Mouse (Mus musculus) gastrocnemius, postnatal 25 days (tissue): ENCODE results near the gene Arhgap28. TPM values are rescaled to one million over a fixed set of nuclear protein-coding genes. Genes with fewer than 3 reads are reported as not detected.
A peak's percentile ranks its signal among the peaks of the same experiment; 100 is the strongest.
"Not testable (repeated sequence)": the region's sequence is repeated elsewhere in the genome, so short reads cannot be mapped to it uniquely, and the experiment has no call there.

Experiments used
- DNase-seq: peaks from one replicate; pipeline ENCODE4 v3.0.0; 2022
- total RNA-seq, 2 experiments: library from RNA; stranded (reverse); gene quantifications; 1 replicate in 1 of 2; 2 replicates in 1 of 2; pipeline ENCODE4 v1.2.3; 2021

Arhgap28 gene
- total RNA-seq, 2 experiments from 2014 or later, result 1.1 to 1.6 TPM

DNA sequence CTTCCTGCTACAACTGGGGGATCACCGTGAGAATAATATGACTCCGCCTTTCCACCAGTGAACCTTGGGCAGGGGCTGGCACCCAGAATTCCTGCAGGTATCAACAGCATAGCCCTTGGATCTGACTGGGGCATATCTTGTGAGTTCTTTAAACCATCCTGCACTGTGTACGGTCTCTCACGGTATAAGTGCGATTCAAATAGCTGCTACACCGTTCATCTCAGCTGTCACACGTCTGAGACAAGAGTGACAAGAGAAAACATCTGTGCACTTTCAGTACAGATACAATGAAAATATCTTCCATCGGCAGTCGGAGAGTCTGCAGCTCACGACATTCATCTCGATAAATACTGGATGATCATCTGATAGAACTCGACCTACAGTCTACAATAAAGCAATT is 126.3 kb downstream of the Arhgap28 start:
- no peak for DNase-seq

DNA sequence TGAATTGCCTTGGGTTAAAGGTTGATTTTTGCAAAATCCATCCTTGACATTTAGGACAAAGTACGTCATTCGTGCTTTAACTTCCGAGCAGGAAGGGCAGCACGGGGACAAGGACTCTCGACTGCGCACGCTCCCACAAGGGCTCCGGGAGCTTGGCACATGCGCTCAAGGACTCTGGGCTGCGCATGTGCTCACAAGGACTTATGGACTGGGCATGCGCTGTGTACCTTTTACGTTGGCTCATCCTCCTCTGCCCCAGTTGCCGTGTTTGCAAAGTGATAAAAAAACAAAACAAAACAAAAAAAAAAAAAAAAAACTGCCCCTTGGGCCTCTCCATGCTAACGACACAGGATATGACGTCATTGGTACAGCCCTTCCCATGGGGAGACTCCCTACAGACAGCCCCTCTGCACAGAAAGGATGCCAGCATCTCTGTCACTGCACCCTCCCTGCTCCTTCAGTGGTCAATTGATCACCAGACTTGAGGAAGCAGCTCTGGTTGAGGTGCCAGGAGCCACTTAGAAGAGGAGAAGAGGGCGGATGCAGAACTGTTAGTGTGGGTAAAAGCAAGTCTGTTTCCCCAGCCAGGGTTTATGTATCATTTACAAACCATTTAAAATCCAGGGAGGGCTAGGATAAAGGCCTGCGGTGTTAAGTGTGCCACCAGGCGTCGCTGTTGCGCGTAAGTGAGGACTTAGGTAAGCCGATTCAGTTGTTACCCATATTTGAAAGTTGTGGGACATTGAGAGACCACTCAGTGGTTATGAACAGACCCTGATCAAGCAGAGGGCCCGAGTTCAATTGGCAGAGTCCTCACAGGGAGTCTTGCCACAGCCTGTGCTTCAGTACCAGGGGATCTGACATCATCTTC is 134.0 kb downstream of the Arhgap28 start:
- DNase-seq, result peak; percentile 22

DNA sequence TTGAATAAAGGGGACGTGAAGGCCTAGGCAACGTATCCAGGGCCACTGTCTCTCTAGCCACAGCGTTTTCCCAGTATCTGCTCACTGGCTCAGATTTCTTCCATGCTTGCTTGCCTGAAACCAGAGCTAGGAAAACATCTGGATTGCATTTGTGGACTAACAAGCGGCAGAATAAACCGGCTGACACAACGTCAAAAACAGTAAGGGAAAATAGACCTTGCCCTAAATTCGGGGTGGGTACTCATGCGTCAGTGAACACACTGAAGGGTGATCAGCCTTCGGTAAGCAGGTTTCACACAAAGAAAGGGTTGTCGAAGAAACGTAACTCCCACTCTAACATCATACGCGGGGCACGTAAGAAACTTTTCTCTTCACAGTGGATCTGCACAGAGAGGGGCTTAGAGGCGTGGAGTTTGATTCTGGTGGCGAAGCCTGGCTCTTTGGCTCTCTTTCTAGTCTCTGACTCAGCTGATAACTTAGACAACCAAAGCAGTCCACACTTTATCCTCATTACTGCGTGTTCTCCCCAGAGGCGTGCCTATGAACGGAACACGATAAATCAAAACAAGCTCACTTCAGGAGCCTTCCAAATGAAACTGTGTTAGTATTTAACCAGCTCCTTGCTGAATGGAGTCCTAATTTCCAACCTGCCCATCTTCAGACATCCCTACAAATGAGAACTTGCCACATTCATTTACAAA is 137.2 kb downstream of the Arhgap28 start:
- DNase-seq, result peak; percentile 40

GRCm38 (mm10) chr17:67866026-67866425 is 137.9 kb downstream of the Arhgap28 start:
- DNase-seq, result peak; percentile 19

DNA sequence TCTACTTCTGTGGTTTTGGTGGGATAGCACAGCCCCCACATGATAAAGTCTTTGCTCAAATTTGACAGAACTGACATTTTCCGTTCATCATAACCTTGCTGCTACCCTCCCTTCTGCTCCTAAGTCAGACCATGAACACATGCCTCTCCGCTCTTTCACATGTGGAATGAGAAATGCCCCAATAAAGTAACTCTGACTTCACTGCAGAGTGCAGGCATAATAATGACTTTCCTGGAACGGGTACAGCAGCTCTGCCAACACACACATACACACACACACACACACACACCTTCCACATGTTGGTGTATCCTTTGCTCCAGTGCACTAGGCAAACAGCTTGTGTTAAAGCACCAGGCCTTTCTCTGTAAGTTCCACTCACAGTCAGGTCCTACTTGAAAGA is 139.0 kb downstream of the Arhgap28 start:
- no peak for DNase-seq

DNA sequence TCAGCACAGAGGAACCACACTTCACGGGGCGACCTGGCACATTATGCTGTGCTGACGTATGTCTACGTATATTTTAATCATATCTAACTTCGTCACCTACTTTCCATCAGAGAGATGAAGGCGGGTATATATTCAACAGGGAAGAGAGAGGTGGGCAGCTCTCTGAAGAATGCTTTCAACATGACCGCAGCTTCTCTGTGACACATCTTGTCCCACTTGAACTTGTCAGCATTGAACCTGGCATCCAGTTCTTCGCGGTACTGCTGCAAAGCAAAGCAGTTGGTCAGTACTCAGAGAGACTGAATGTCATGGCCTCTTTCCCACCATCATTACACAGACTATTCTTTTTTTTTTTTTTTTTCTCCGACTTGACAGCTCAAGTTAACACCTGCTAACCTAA is 139.6 kb downstream of the Arhgap28 start:
- DNase-seq, result no peak

DNA sequence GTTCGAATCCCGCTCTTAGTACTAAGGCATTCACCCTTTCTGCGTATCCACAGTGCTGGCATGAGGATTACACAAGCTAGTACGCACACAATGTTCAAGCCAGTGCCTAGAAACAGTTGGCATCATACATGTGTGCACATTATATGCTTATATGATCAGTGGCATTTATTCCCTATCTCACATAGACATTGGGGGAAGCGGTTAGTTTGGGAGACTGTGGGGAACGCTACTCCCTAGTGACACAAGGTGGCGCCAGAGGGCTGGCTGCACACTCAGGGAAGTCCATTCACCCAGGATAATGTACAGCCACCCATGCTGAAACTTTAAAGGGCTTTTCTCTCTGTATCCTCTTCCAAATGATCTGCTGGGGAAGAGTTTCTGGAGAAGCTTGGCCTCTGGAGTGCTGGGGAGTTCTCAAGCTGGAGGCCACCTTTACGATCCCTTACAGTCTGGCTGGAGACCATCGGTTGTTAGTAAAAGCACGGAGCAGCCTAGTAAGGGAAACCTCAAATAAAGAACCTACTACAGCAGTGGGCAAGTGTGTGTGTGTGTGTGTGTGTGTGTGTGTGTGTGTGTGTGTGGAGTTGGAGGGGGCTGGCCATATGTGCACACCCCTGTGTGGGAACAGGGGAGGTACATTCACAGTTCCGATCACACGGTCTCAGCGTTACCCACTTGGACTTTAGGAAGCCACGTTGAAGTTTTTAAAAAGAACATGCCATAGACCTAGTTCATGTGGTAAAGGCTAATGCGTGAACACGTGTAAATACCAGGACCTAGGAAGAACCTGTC is 142.0 kb downstream of the Arhgap28 start:
- DNase-seq, result peak; percentile 15

- no peak for DNase-seq
Measured at GRCm38 (mm10) chr17:67861080-67861630, 142.8 kb downstream of the Arhgap28 start.

GRCm38 (mm10) chr17:67841494-67841893 is 162.4 kb downstream of the Arhgap28 start:
- DNase-seq, result not testable (repeated sequence)

GRCm38 (mm10) chr17:67838948-67839347 is 165.0 kb downstream of the Arhgap28 start:
- DNase-seq, result no peak

- DNase-seq, result peak; percentile 19
Measured at GRCm38 (mm10) chr17:67837351-67838090, 166.4 kb downstream of the Arhgap28 start.

GRCm38 (mm10) chr17:67836146-67836895 is 167.6 kb downstream of the Arhgap28 start:
- no peak for DNase-seq

GRCm38 (mm10) chr17:67827431-67827830 is 176.5 kb downstream of the Arhgap28 start:
- DNase-seq, result no peak

GRCm38 (mm10) chr17:67816916-67817315 is 187.0 kb downstream of the Arhgap28 start:
- DNase-seq, result no peak

- DNase-seq, result no peak
Measured at GRCm38 (mm10) chr17:67815720-67816119, 188.2 kb downstream of the Arhgap28 start.

GRCm38 (mm10) chr17:67813666-67814065 is 190.3 kb downstream of the Arhgap28 start:
- no peak for DNase-seq

DNA sequence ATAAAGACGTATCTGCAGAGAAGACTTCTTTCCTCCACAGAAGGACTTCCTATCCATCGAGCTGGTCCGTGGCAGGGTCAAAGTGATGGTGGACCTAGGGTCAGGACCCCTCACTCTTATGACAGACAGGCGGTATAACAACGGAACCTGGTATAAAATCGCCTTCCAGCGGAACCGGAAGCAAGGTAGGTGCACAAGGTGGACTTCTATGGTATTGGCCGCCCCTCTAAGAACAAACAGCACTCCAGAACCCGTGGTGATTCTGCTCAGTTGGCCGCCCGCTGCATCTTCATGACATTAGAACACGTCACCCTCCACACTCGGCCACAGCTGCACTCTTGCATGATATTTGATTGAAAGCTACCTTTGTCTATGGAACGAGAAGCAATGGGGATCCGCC is 194.7 kb downstream of the Arhgap28 start:
- DNase-seq, result no peak
